Mouse (Mus musculus) cerebellum, postnatal 10 days (tissue): ENCODE data around the gene Prkar1b.

ENCODE experiments used
- DNase-seq, 2 experiments: peaks; one replicate each; pipeline ENCODE4 v3.0.0; 2021; ENCODE audit warnings: mixed read lengths in 2 of 2

Prkar1b gene

GRCm38 (mm10) chr5:139149681-139150602 is at the start of gene Prkar1b, which contains the start of gene Dnaaf5:
TSS of gene Prkar1b (minus strand) at chr5:139150001.
TSS of gene Dnaaf5 (plus strand) at chr5:139150223.
- peak; percentile 98 to 99 for DNase-seq

GRCm38 (mm10) chr5:139199636-139199994 is 49.8 kb upstream of the Prkar1b start:
- DNase-seq = peak in 1 of 2 experiments; percentile 24

DNA sequence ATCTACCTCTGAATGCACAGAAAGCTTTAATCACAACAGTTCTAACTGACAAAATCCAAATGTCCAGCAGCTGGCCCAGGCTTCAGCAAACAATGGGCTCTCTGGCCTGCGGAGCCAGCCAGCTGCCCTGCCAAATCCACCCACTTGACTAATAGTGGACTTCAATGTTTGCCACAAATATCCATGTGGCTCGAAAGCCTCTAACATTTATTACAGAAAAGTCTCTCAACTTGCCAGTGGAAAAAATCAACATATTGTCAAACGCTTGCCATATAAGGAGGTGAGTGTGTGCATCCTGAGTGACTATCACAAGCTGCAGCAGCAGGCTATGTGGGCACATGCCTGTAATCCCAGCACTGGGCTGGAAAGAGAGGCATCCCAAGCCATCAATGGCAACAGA is 49.0 kb upstream of the Prkar1b start:
- no peak for DNase-seq

- DNase-seq = no peak
These were observed 41.2 kb upstream of the Prkar1b start for GRCm38 (mm10) chr5:139190958-139191357.

- DNase-seq = no peak
These were observed 39.9 kb upstream of the Prkar1b start for GRCm38 (mm10) chr5:139189726-139190125.

GRCm38 (mm10) chr5:139184897-139185296 is 35.1 kb upstream of the Prkar1b start:
- no peak for DNase-seq

GRCm38 (mm10) chr5:139183601-139184000 is 33.8 kb upstream of the Prkar1b start:
- peak; percentile 42 to 64 for DNase-seq

DNA sequence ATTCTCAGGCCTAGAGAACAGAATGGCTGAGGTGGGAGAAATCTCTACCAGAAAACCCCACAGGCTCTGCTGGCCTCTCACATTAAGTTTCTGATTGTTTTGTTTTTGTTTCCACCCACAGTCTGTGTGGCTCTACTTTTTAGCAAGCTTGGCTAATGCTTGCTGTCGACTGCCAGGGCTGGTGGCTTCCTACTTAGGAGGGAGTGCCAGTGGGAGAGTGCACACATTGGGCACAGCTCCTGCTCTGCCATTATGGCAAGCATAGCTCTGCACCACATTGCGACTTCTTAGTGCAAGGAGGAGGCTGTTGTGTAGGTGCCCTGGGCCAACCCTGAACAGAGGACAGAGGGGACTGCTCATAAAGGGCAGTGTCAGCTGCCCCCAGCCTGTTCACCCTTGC is 33.3 kb upstream of the Prkar1b start:
- DNase-seq = no peak

GRCm38 (mm10) chr5:139178895-139179631 is 29.3 kb upstream of the Prkar1b start:
- peak; percentile 92 to 94 for DNase-seq

- DNase-seq = peak; percentile 76 to 80
These were observed 25.1 kb upstream of the Prkar1b start for GRCm38 (mm10) chr5:139174556-139175547.

GRCm38 (mm10) chr5:139174141-139174540 is 24.3 kb upstream of the Prkar1b start:
- DNase-seq = no peak

DNA sequence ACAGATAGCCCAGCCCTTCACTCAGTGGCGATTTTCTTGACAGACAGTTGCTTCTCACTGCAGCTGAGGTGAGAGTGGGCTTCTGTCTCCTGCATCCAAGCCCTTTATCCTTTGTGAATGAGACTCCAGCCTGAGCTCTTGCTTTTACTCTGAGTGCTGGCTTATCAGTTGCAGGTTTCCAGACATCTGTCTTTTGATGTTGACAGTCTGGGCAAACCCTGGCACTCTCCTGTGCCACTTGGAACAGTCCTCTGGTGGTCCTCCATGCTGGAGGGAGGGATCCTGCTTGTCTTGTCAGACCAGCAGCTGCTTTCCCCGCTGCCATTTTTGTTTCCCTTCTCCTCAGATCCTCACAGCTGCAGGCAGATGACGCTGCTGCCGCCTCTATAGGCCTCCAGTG is 22.1 kb upstream of the Prkar1b start:
- DNase-seq = no peak

DNA sequence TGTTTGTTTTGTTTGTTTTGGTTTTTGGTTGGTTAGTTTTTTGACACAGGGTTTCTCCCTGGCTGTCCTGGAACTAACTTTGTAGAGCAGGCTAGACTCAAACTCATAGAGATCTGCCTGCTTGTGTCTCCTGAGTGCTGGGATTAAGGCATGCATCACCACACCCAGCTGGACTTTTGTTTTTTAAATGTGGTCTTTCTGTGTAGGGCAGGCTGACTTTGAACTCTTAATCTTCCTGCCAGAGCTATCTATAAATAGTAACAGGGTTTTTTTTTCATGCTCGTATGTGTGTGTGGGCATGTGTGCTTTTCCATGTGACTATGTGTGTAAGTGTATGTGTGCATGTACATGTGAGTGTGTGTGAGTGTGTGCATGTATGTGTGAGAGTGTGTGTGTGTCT is 17.7 kb upstream of the Prkar1b start:
- DNase-seq = no peak

GRCm38 (mm10) chr5:139166781-139167361 is 17.1 kb upstream of the Prkar1b start:
- DNase-seq = no peak

GRCm38 (mm10) chr5:139161632-139162031 is 11.8 kb upstream of the Prkar1b start:
- DNase-seq = no peak

DNA sequence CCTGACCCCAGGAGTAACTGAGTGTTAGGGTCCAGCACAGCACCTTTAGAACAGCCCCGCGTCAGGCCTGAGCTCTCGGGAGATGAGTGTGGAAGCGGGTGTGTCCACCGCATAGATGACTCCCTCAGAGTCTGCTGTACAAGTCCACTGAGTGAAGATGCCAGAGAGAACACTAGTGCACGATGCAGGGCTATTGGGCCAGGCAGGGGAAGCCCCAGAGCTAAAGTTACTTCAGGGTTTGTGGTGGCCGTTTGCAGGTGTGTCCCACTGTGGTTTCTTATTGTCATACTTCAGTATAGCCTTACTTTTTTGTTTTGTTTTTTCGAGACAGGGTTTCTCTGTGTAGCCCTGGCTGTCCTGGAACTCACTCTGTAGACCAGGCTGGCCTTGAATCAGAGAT is 11.1 kb upstream of the Prkar1b start:
- no peak for DNase-seq

- peak; percentile 57 to 59 for DNase-seq
These were observed 816 bp upstream of the Prkar1b start for GRCm38 (mm10) chr5:139150603-139151031.

- DNase-seq = peak; percentile 46 to 55
These were observed 662 bp downstream of the Prkar1b start for GRCm38 (mm10) chr5:139149006-139149672.

- DNase-seq = peak; percentile 82 to 85
These were observed 2.4 kb downstream of the Prkar1b start for GRCm38 (mm10) chr5:139147178-139148078.

- peak; percentile 78 to 80 for DNase-seq
These were observed 3.2 kb downstream of the Prkar1b start for GRCm38 (mm10) chr5:139146476-139147075.
